Mouse (Mus musculus) stomach, embryonic 14.5 days (tissue): ENCODE data around the gene Xpo4. TPM values are rescaled to one million over a fixed set of nuclear protein-coding genes. Genes with fewer than 3 reads are reported as not detected.
A peak's percentile ranks its signal among the peaks of the same experiment; 100 is the strongest.

Source experiments
- ATAC-seq: fragments of 200-750 bp; cut with Nextera tagmentation; 2 replicates; pipeline ENCODE4 v1.8.0; 2017; ENCODE audit warnings: low read depth, moderate TSS enrichment; ENCODE audit not compliant: insufficient number of reproducible peaks, insufficient read depth, low FRiP score
- H3K27ac ChIP-seq: fragments of 300-500 bp; sonication (generic); 2 replicates; pipeline ENCODE4 v1.5.1; 2014; ENCODE audit warnings: mild to moderate bottlenecking, low read length, moderate library complexity, mixed read lengths
- H3K27me3 ChIP-seq: fragments of 300-500 bp; sonication (generic); 2 replicates; pipeline ENCODE4 v1.6.1; 2014; ENCODE audit warnings: low read length, control low read depth, mixed read lengths; ENCODE audit not compliant: control insufficient read depth, insufficient read depth
- H3K36me3 ChIP-seq: fragments of 300-500 bp; sonication (generic); 2 replicates; pipeline ENCODE4 v1.6.1; 2014; ENCODE audit warnings: mild to moderate bottlenecking, control low read depth, low read length, moderate library complexity, mixed read lengths; ENCODE audit not compliant: control insufficient read depth, insufficient read depth
- H3K4me1 ChIP-seq: fragments of 300-500 bp; sonication (generic); 2 replicates; pipeline ENCODE4 v1.6.1; 2014; ENCODE audit warnings: low read length, control low read depth, mixed read lengths; ENCODE audit not compliant: control insufficient read depth, insufficient read depth
- H3K4me2 ChIP-seq: fragments of 300-500 bp; sonication (generic); replicated peaks from 2 replicates; pipeline ENCODE4 v1.6.1; 2014; ENCODE audit warnings: low read depth, low read length, control low read depth
- H3K4me3 ChIP-seq: fragments of 300-500 bp; sonication (generic); 2 replicates; pipeline ENCODE4 v1.5.1; 2014; ENCODE audit warnings: low read depth, low read length, control low read depth
- H3K9ac ChIP-seq: fragments of 300-500 bp; sonication (generic); replicated peaks from 2 replicates; pipeline ENCODE4 v1.6.1; 2014; ENCODE audit warnings: low read depth, mild to moderate bottlenecking, control low read depth, low read length, moderate library complexity, mixed read lengths
- H3K9me3 ChIP-seq: fragments of 300-500 bp; sonication (generic); 2 replicates; pipeline ENCODE4 v1.6.1; 2016; ENCODE audit warnings: low read depth, low read length, control low read depth; ENCODE audit not compliant: control insufficient read depth
- WGBS: fragments of 180-500 bp; shearing (Covaris S2); extraction: QIAGEN DNeasy Blood & Tissue Kit; methylation state at CpG from one replicate; pipeline ENCODE4 v1.1.7; 2014; 5-methylcytosine and 5-hydroxymethylcytosine counted together
- polyA plus RNA-seq: library from polyadenylated mRNA; unstranded; fragments of >200 nt; fragmentation: Nextera tagmentation; extraction: Ambion mirVana; gene quantifications from 2 replicates; pipeline ENCODE4 v1.2.1, GENCODE M21; 2014

The Xpo4 gene
- polyA plus RNA-seq, 1 experiment from 2014 or later = 36.2 TPM

- Histone ChIP-seq H3K36me3 (peaks cover 14% of the 10 kb centered on the region), H3K27ac (no peak overlapping the region), H3K4me2 (no peak overlapping the region), H3K9me3 (no peaks in the 10 kb centered on the region), H3K9ac (no peak overlapping the region), H3K27me3 (no peaks in the 10 kb centered on the region), H3K4me1 (peaks cover 20% of the 10 kb centered on the region), H3K4me3 (no peak overlapping the region)
- 86% methylated on average over 4 of the region's 4 CpGs for WGBS
- no peak for ATAC-seq
Measured at GRCm38 (mm10) chr14:57705075-57705474, 39.8 kb upstream of the Xpo4 start.

- Histone ChIP-seq H3K27me3 (no peaks in the 10 kb centered on the region), H3K4me1 (no peaks in the 10 kb centered on the region), H3K9ac (no peak overlapping the region), H3K27ac (peak overlapping the region; percentile 52), H3K4me2 (no peak overlapping the region), H3K9me3 (no peaks in the 10 kb centered on the region), H3K4me3 (no peak overlapping the region), H3K36me3 (peaks cover 35% of the 10 kb centered on the region)
- ATAC-seq = peak; percentile 82; the same call in 1 of the 2 replicates
- WGBS = 69% methylated on average over 12 of the region's 12 CpGs
Measured at GRCm38 (mm10) chr14:57701915-57702477, 36.8 kb upstream of the Xpo4 start.

- no peak overlapping the region for H3K4me3 ChIP-seq
- no peaks in the 10 kb centered on the region for H3K27me3 ChIP-seq
- H3K9ac ChIP-seq = no peak overlapping the region
- H3K27ac ChIP-seq = no peak overlapping the region
- WGBS = 95% methylated on average over 33 of the region's 33 CpGs
- peaks cover 52% of the 10 kb centered on the region for H3K36me3 ChIP-seq
- no peak overlapping the region for H3K4me2 ChIP-seq
- H3K4me1 ChIP-seq = no peaks in the 10 kb centered on the region
- no peak for ATAC-seq
- no peaks in the 10 kb centered on the region for H3K9me3 ChIP-seq
Measured at GRCm38 (mm10) chr14:57699461-57699970, 34.3 kb upstream of the Xpo4 start.

DNA sequence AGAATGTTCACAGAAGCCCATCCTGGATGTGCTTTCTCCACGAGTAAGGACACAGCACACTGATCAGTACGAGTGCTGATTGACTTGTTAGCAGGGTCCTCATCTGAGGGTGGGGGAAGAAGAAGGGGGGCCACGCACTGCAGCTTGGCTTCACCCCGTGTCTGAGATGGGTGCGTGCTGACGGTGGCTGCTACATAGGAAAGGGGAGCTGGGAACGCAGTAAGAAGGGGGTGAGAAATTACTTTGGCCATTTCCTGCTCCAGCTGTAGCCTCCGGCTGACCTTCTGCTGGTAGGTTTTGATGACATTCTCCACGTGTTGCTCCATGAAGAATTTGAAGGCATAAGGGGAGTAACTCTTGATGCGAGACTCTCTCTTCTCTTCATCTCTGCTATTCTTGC is 33.8 kb upstream of the Xpo4 start:
- peaks cover 57% of the 10 kb centered on the region for H3K36me3 ChIP-seq

DNA sequence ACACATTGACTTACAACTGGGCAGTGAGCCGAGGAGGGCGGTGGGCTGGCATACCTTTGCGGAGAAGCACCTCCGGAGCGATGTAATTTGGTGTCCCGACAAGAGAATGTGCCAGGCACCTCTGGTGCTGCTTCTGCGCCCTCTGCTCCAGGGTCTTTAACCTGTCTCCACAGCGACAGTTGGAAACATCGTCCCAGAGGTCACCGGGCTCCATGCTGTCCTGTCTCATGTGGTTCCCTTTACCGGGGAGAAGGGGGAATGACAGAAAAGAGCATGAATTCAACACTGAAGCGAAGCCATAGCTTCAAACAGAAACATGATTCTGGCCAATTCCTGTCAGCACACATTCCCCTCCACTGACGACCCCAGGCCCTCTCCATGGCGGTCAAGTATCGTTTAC is 30.8 kb upstream of the Xpo4 start:
- Histone ChIP-seq H3K4me1 (no peaks in the 10 kb centered on the region), H3K4me3 (no peak overlapping the region), H3K27ac (no peak overlapping the region), H3K9me3 (no peaks in the 10 kb centered on the region), H3K36me3 (peaks cover 59% of the 10 kb centered on the region), H3K9ac (no peak overlapping the region), H3K4me2 (no peak overlapping the region), H3K27me3 (no peaks in the 10 kb centered on the region)
- no peak for ATAC-seq
- 94% methylated on average over 15 of the region's 15 CpGs for WGBS

More for the DNA sequence above, 33.8 kb upstream of the Xpo4 start:
- no peaks in the 10 kb centered on the region for H3K9me3 ChIP-seq
- no peak overlapping the region for H3K4me2 ChIP-seq
- 81% methylated on average over 10 of the region's 10 CpGs for WGBS
- H3K4me3 ChIP-seq = no peak overlapping the region
- no peaks in the 10 kb centered on the region for H3K4me1 ChIP-seq
- H3K27me3 ChIP-seq = no peaks in the 10 kb centered on the region
- no peak for ATAC-seq
- no peak overlapping the region for H3K27ac ChIP-seq
- no peak overlapping the region for H3K9ac ChIP-seq

GRCm38 (mm10) chr14:57695550-57695949 is 30.3 kb upstream of the Xpo4 start:
- Histone ChIP-seq H3K27me3 (no peaks in the 10 kb centered on the region), H3K9ac (no peak overlapping the region), H3K4me1 (no peaks in the 10 kb centered on the region), H3K4me3 (no peak overlapping the region), H3K27ac (no peak overlapping the region), H3K4me2 (no peak overlapping the region), H3K9me3 (no peaks in the 10 kb centered on the region), H3K36me3 (peaks cover 64% of the 10 kb centered on the region)
- WGBS = 91% methylated on average over 8 of the region's 8 CpGs
- no peak for ATAC-seq

DNA sequence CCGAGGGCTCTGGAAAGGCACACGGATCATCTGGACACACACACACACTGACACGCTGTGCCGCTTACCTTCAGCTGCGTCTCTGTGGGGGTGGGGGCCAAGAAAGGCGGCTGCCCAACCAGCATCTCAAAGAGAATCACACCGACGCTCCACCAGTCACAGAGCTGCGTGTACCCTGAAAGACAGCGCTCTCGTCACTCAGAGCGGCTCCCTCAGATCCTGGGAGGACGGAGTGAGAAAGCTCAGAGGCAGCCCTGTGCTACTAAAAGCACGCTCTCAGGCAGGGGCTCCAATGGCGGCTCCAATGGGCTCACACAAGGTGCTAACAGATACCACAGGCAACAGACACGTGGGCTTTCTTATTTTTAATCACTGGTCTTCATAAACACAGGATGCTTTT is 29.0 kb upstream of the Xpo4 start:
- Histone ChIP-seq H3K4me3 (no peak overlapping the region), H3K27ac (no peak overlapping the region), H3K4me2 (no peak overlapping the region), H3K4me1 (no peaks in the 10 kb centered on the region), H3K36me3 (peaks cover 56% of the 10 kb centered on the region), H3K27me3 (no peaks in the 10 kb centered on the region), H3K9ac (no peak overlapping the region), H3K9me3 (no peaks in the 10 kb centered on the region)
- no peak for ATAC-seq
- 83% methylated on average over 16 of the region's 16 CpGs for WGBS

DNA sequence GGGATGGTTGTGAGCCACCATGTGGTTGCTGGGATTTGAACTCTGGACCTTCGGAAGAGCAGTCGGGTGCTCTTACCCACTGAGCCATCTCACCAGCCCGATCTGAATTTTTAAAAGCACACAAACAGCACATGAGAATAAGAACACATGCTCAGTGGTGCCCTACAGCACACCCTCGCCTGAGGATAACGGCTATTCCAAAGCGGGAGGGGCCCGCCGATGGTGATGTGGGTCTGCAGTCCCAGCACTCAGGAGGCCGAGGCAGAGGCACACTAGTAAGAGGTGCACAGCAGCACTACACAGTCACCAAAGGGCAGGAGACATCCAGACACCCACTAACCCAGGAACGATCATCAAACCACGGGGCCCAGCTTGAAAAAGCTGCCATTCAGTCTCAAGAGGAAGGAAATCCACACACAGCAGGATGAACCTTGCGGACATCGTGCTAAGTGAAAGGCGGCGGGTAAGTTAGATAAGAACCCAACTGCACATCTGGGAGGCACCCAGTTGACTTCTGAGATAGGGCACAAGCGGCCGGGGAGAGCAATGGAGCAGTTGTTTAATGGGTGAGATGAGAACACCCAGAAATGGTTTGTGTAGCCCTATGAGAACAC is 27.4 kb upstream of the Xpo4 start:
- no peak for ATAC-seq

More for the DNA sequence above, 27.4 kb upstream of the Xpo4 start:
- 91% methylated on average over 17 of the region's 17 CpGs for WGBS
- Histone ChIP-seq H3K27ac (no peak overlapping the region), H3K27me3 (no peaks in the 10 kb centered on the region), H3K4me3 (no peak overlapping the region), H3K9me3 (no peaks in the 10 kb centered on the region), H3K9ac (no peak overlapping the region), H3K4me1 (no peaks in the 10 kb centered on the region), H3K4me2 (no peak overlapping the region), H3K36me3 (peaks cover 46% of the 10 kb centered on the region)
